Comparison of ENCODE assay signal across 8 mouse cellular contexts in genomic region chr1:81744524-81744923, GRCm38 (mm10).
DNase-seq lines count a peak whose midpoint lies in the region; ATAC-seq lines count a peak whose summit lies in the region.

No protein-coding gene starts in this region.

- no peaks in the 10 kb centered on the region for H3K36me3 ChIP-seq in forebrain, embryonic 12.5 days (replicated peaks)
- no peaks in the 10 kb centered on the region for H3K36me3 ChIP-seq in hindbrain, embryonic 16.5 days (ENCODE audit: control insufficient read depth, insufficient read depth, low read length)
- H3K36me3 ChIP-seq in limb, embryonic 15.5 days = no peaks in the 10 kb centered on the region
- H3K36me3 ChIP-seq in neural tube, embryonic 15.5 days = no peaks in the 10 kb centered on the region

- H3K27me3 ChIP-seq in forebrain, embryonic 12.5 days = no peaks in the 10 kb centered on the region
- H3K27me3 ChIP-seq in hindbrain, embryonic 16.5 days (replicated peaks; ENCODE audit: control insufficient read depth, insufficient read depth, low read length) = no peaks in the 10 kb centered on the region
- H3K27me3 ChIP-seq in limb, embryonic 15.5 days = no peaks in the 10 kb centered on the region
- H3K27me3 ChIP-seq in neural tube, embryonic 15.5 days (replicated peaks) = no peaks in the 10 kb centered on the region

- DNase-seq in 3T3-L1 (ENCODE audit: low read depth, low spot score) = peak; percentile 93
- peak; percentile 16 for DNase-seq in R1 (ENCODE audit: low read depth, low spot score)
- no peak for DNase-seq in thymus, postnatal 25 days
- no peak for DNase-seq in spleen, postnatal 14 days (ENCODE audit: low spot score in 2 of 2)

- peaks cover 9% of the 10 kb centered on the region for H3K4me1 ChIP-seq in forebrain, embryonic 12.5 days
- no peaks in the 10 kb centered on the region; the same call in 1 of the 2 replicates for H3K4me1 ChIP-seq in hindbrain, embryonic 16.5 days (ENCODE audit: control insufficient read depth, insufficient read depth, low read depth, low read length)
- peaks cover 18% of the 10 kb centered on the region for H3K4me1 ChIP-seq in limb, embryonic 15.5 days
- H3K4me1 ChIP-seq in neural tube, embryonic 15.5 days = peaks cover 9% of the 10 kb centered on the region

- no peak overlapping the region for H3K4me2 ChIP-seq in forebrain, embryonic 12.5 days
- H3K4me2 ChIP-seq in hindbrain, embryonic 16.5 days (ENCODE audit: low read length) = no peak overlapping the region
- H3K4me2 ChIP-seq in limb, embryonic 15.5 days = no peak overlapping the region
- H3K4me2 ChIP-seq in neural tube, embryonic 15.5 days = no peak overlapping the region

- no peaks in the 10 kb centered on the region for H3K9me3 ChIP-seq in forebrain, embryonic 12.5 days
- no peaks in the 10 kb centered on the region for H3K9me3 ChIP-seq in hindbrain, embryonic 16.5 days (ENCODE audit: control insufficient read depth, low read length)
- no peaks in the 10 kb centered on the region for H3K9me3 ChIP-seq in limb, embryonic 15.5 days
- no peaks in the 10 kb centered on the region for H3K9me3 ChIP-seq in neural tube, embryonic 15.5 days (replicated peaks)

- 23% methylated on average over 8 of the region's 8 CpGs for WGBS in forebrain, embryonic 12.5 days
- WGBS in hindbrain, embryonic 16.5 days = 29% methylated on average over 8 of the region's 8 CpGs
- 14% methylated on average over 8 of the region's 8 CpGs for WGBS in limb, embryonic 15.5 days
- WGBS in neural tube, embryonic 15.5 days = 32% methylated on average over 8 of the region's 8 CpGs

- no peak overlapping the region for H3K9ac ChIP-seq in forebrain, embryonic 12.5 days
- no peak overlapping the region for H3K9ac ChIP-seq in hindbrain, embryonic 16.5 days (ENCODE audit: low read depth, low read length)
- H3K9ac ChIP-seq in limb, embryonic 15.5 days = no peak overlapping the region
- H3K9ac ChIP-seq in neural tube, embryonic 15.5 days (replicated peaks) = no peak overlapping the region

- H3K4me3 ChIP-seq in forebrain, embryonic 12.5 days (replicated peaks) = no peak overlapping the region
- no peak overlapping the region for H3K4me3 ChIP-seq in hindbrain, embryonic 16.5 days (ENCODE audit: low read length)
- no peak overlapping the region for H3K4me3 ChIP-seq in limb, embryonic 15.5 days
- no peak overlapping the region for H3K4me3 ChIP-seq in neural tube, embryonic 15.5 days (replicated peaks)

- H3K27ac ChIP-seq in forebrain, embryonic 12.5 days = peak overlapping the region; percentile 61
- H3K27ac ChIP-seq in hindbrain, embryonic 16.5 days (ENCODE audit: low read depth, low read length) = no peak overlapping the region
- H3K27ac ChIP-seq in limb, embryonic 15.5 days = peak overlapping the region; percentile 76
- peak overlapping the region; percentile 51; the same call in 1 of the 2 replicates for H3K27ac ChIP-seq in neural tube, embryonic 15.5 days (replicated peaks)

- ATAC-seq in forebrain, embryonic 12.5 days (ENCODE audit: low FRiP score) = peak; percentile 87
- ATAC-seq in hindbrain, embryonic 16.5 days = peak; percentile 58; the same call in 1 of the 2 replicates
- ATAC-seq in limb, embryonic 15.5 days (ENCODE audit: insufficient number of reproducible peaks, low FRiP score, low TSS enrichment, low read depth) = peak; percentile 69; the same call in 1 of the 2 replicates
- peak; percentile 55; the same call in 1 of the 2 replicates for ATAC-seq in neural tube, embryonic 15.5 days (ENCODE audit: low FRiP score)

Comparison
In these comparisons a context has a peak if more than half of its experiments do, and no peak if none do; other contexts are left out.
1. DNase-seq: peak in 3T3-L1 (single experiment) and R1 (single experiment); none in thymus, postnatal 25 days (single experiment) and spleen, postnatal 14 days (0 of 2).
2. Peak in every context shown above with its lines, with median percentiles within 50 percentile points of each other: ATAC-seq.